Mouse (Mus musculus) liver, embryonic 12.5 days (tissue): ENCODE measurements around the gene Wbp2. TPM values are rescaled to one million over a fixed set of nuclear protein-coding genes. Genes with fewer than 3 reads are reported as not detected.

Source experiments
- ATAC-seq: fragments of 200-750 bp; cut with Nextera tagmentation; 2 replicates; pipeline ENCODE4 v1.8.0; 2017; ENCODE audit warnings: moderate number of reproducible peaks, mild to moderate bottlenecking, moderate library complexity
- H3K27ac ChIP-seq: fragments of 300-500 bp; sonication (generic); 2 replicates; pipeline ENCODE4 v1.5.1; 2016; ENCODE audit warnings: mild to moderate bottlenecking
- H3K27me3 ChIP-seq: fragments of 300-500 bp; sonication (generic); replicated peaks from 2 replicates; pipeline ENCODE4 v1.6.1; 2016; ENCODE audit warnings: mild to moderate bottlenecking, moderate library complexity
- H3K36me3 ChIP-seq: fragments of 300-500 bp; sonication (generic); 2 replicates; pipeline ENCODE4 v1.6.1; 2016; ENCODE audit warnings: mild to moderate bottlenecking, moderate library complexity
- H3K4me1 ChIP-seq: fragments of 300-500 bp; sonication (generic); 2 replicates; pipeline ENCODE4 v1.6.1; 2016
- H3K4me2 ChIP-seq: fragments of 300-500 bp; sonication (generic); 2 replicates; pipeline ENCODE4 v1.6.1; 2016; ENCODE audit warnings: mild to moderate bottlenecking, moderate library complexity
- H3K4me3 ChIP-seq: fragments of 300-500 bp; sonication (generic); 2 replicates; pipeline ENCODE4 v1.5.1; 2016; ENCODE audit warnings: mild to moderate bottlenecking, moderate library complexity
- H3K9ac ChIP-seq: fragments of 300-500 bp; sonication (generic); 2 replicates; pipeline ENCODE4 v1.6.1; 2016; ENCODE audit warnings: mild to moderate bottlenecking, moderate library complexity
- H3K9me3 ChIP-seq: fragments of 300-500 bp; sonication (generic); replicated peaks from 2 replicates; pipeline ENCODE4 v1.6.1; 2016; ENCODE audit warnings: mild to moderate bottlenecking, moderate library complexity
- WGBS: fragments of 180-500 bp; shearing (Covaris S2); methylation state at CpG from one replicate; pipeline ENCODE4 v1.1.7; 2016; ENCODE audit not compliant: insufficient replicate concordance; 5-methylcytosine and 5-hydroxymethylcytosine counted together
- polyA plus RNA-seq: library from polyadenylated mRNA; unstranded; fragments of >200 nt; fragmentation: Nextera tagmentation; extraction: Ambion mirVana; gene quantifications from 2 replicates; pipeline ENCODE4 v1.2.1, GENCODE M21; 2016

Gene Wbp2
- polyA plus RNA-seq: 76.4 and 77.8 TPM in 2 replicates

- ATAC-seq: peak; percentile 91
- H3K9me3 ChIP-seq: no peaks in the 10 kb centered on the region
- H3K9ac ChIP-seq: peak within 1 kb of the TSS; percentile 76
- peak within 1 kb of the TSS; percentile 77 for H3K4me2 ChIP-seq
- peak within 1 kb of the TSS; percentile 86 for H3K27ac ChIP-seq
- H3K36me3 ChIP-seq: peaks cover 36% of the 10 kb centered on the region
- no peaks in the 10 kb centered on the region for H3K27me3 ChIP-seq
- H3K4me3 ChIP-seq: peak within 1 kb of the TSS; percentile 63
- 5% methylated on average over 42 of the region's 43 CpGs for WGBS
- H3K4me1 ChIP-seq: peaks cover 60% of the 10 kb centered on the region
Measured at GRCm38 (mm10) chr11:116086258-116087193, at the start of gene Wbp2. Gene Wbp2, minus strand, starts transcription at chr11:116086995.

- Histone ChIP-seq H3K27me3 (no peaks in the 10 kb centered on the region), H3K9me3 (no peaks in the 10 kb centered on the region), H3K9ac (no peak overlapping the region), H3K36me3 (peaks cover 55% of the 10 kb centered on the region), H3K27ac (no peak overlapping the region), H3K4me1 (peaks cover 47% of the 10 kb centered on the region), H3K4me3 (no peak overlapping the region), H3K4me2 (no peak overlapping the region)
- WGBS: 83% methylated on average over 10 of the region's 10 CpGs
- no peak for ATAC-seq
Measured at GRCm38 (mm10) chr11:116134171-116134570, 47.4 kb upstream of the Wbp2 start.

GRCm38 (mm10) chr11:116133497-116133896 lies 46.7 kb upstream of the Wbp2 start:
- WGBS: 64% methylated on average over 5 of the region's 5 CpGs
- H3K4me1 ChIP-seq: peaks cover 44% of the 10 kb centered on the region
- ATAC-seq: no peak

GRCm38 (mm10) chr11:116132366-116133333 lies 45.9 kb upstream of the Wbp2 start:
- Histone ChIP-seq H3K9me3 (no peaks in the 10 kb centered on the region), H3K27ac (no peak overlapping the region), H3K4me3 (no peak overlapping the region), H3K27me3 (no peaks in the 10 kb centered on the region), H3K9ac (no peak overlapping the region), H3K4me2 (no peak overlapping the region), H3K4me1 (peaks cover 44% of the 10 kb centered on the region), H3K36me3 (peaks cover 55% of the 10 kb centered on the region)
- ATAC-seq: no peak
- WGBS: 85% methylated on average over 16 of the region's 16 CpGs

More at GRCm38 (mm10) chr11:116133497-116133896, 46.7 kb upstream of the Wbp2 start:
- no peak overlapping the region for H3K4me2 ChIP-seq
- no peak overlapping the region for H3K9ac ChIP-seq
- H3K9me3 ChIP-seq: no peaks in the 10 kb centered on the region
- H3K27me3 ChIP-seq: no peaks in the 10 kb centered on the region
- peaks cover 55% of the 10 kb centered on the region for H3K36me3 ChIP-seq
- H3K27ac ChIP-seq: no peak overlapping the region
- H3K4me3 ChIP-seq: no peak overlapping the region

GRCm38 (mm10) chr11:116131349-116132170 lies 44.8 kb upstream of the Wbp2 start:
- no peaks in the 10 kb centered on the region for H3K27me3 ChIP-seq
- peak overlapping the region; percentile 63 for H3K4me3 ChIP-seq
- peak overlapping the region; percentile 85 for H3K4me2 ChIP-seq
- no peak for ATAC-seq
- 75% methylated on average over 15 of the region's 15 CpGs for WGBS
- peaks cover 44% of the 10 kb centered on the region for H3K4me1 ChIP-seq
- peaks cover 51% of the 10 kb centered on the region for H3K36me3 ChIP-seq
- 0 out of 2 replicates have a peak overlapping the region, but pooled peaks have one; percentile 73 for H3K27ac ChIP-seq
- peak overlapping the region; percentile 72 for H3K9ac ChIP-seq
- no peaks in the 10 kb centered on the region for H3K9me3 ChIP-seq

GRCm38 (mm10) chr11:116130488-116131205 lies 43.9 kb upstream of the Wbp2 start, which contains the start of gene Trim65:
Gene Trim65, minus strand, starts transcription at chr11:116131128.
- WGBS: under 1% methylated on average over 69 of the region's 69 CpGs
- H3K36me3 ChIP-seq: peaks cover 51% of the 10 kb centered on the region
- H3K27me3 ChIP-seq: no peaks in the 10 kb centered on the region
- peak; percentile 73 for ATAC-seq
- no peaks in the 10 kb centered on the region for H3K9me3 ChIP-seq
- peak within 1 kb of the TSS; percentile 85 for H3K4me2 ChIP-seq
- H3K4me3 ChIP-seq: peak within 1 kb of the TSS; percentile 63
- peaks cover 40% of the 10 kb centered on the region for H3K4me1 ChIP-seq
- H3K27ac ChIP-seq: peak within 1 kb of the TSS; percentile 73
- peak within 1 kb of the TSS; percentile 72 for H3K9ac ChIP-seq

GRCm38 (mm10) chr11:116129993-116130487 lies 43.2 kb upstream of the Wbp2 start:
- H3K4me1 ChIP-seq: peaks cover 40% of the 10 kb centered on the region

GRCm38 (mm10) chr11:116129091-116129790 lies 42.4 kb upstream of the Wbp2 start:
- Histone ChIP-seq H3K4me2 (peak overlapping the region; percentile 85), H3K27ac (no peak overlapping the region), H3K4me3 (no peak overlapping the region), H3K27me3 (no peaks in the 10 kb centered on the region), H3K4me1 (peaks cover 40% of the 10 kb centered on the region), H3K9ac (no peak overlapping the region), H3K9me3 (no peaks in the 10 kb centered on the region), H3K36me3 (peaks cover 45% of the 10 kb centered on the region)
- 78% methylated on average over 9 of the region's 9 CpGs for WGBS
- ATAC-seq: no peak

More at GRCm38 (mm10) chr11:116129993-116130487, 43.2 kb upstream of the Wbp2 start:
- ATAC-seq: 0 out of 2 replicates have a peak, but pooled peaks have one; percentile 10
- WGBS: 29% methylated on average over 8 of the region's 8 CpGs
- Histone ChIP-seq H3K9ac (peak overlapping the region; percentile 72), H3K4me3 (peak overlapping the region; percentile 63), H3K27ac (peak overlapping the region; percentile 73), H3K27me3 (no peaks in the 10 kb centered on the region), H3K36me3 (peaks cover 50% of the 10 kb centered on the region), H3K4me2 (peak overlapping the region; percentile 85), H3K9me3 (no peaks in the 10 kb centered on the region)

- Histone ChIP-seq H3K9me3 (no peaks in the 10 kb centered on the region), H3K4me2 (no peak overlapping the region), H3K27me3 (no peaks in the 10 kb centered on the region), H3K36me3 (peaks cover 43% of the 10 kb centered on the region), H3K9ac (no peak overlapping the region), H3K4me1 (peaks cover 40% of the 10 kb centered on the region), H3K27ac (0 out of 2 replicates have a peak overlapping the region, but pooled peaks have one; percentile 21), H3K4me3 (no peak overlapping the region)
- no peak for ATAC-seq
- WGBS: 79% methylated on average over 9 of the region's 9 CpGs
Measured at GRCm38 (mm10) chr11:116127986-116128385, 41.2 kb upstream of the Wbp2 start.
